Mouse (Mus musculus) liver, adult 2 months (tissue): ENCODE data around the gene Gng10. TPM values are rescaled to one million over a fixed set of nuclear protein-coding genes. Genes with fewer than 3 reads are reported as not detected.
A peak's percentile ranks its signal among the peaks of the same experiment; 100 is the strongest.

Experiments used
- DNase-seq: peaks from one replicate; pipeline ENCODE4 v3.0.0-alpha.2; 2011; ENCODE audit warnings: low read depth, low spot score; ENCODE audit errors: extremely low read depth
- H3K27ac ChIP-seq: fragments of 200-500 bp; replicated peaks from 2 replicates; pipeline ENCODE4 v1.5.1; 2012; ENCODE audit warnings: low read depth, mild to moderate bottlenecking, control low read depth, inconsistent platforms, low read length; ENCODE audit not compliant: insufficient read depth
- H3K27me3 ChIP-seq: fragments of 200-500 bp; 2 replicates; pipeline ENCODE4 v1.6.1; 2012; ENCODE audit warnings: mild to moderate bottlenecking, moderate library complexity, low read length, inconsistent platforms; ENCODE audit not compliant: control insufficient read depth, insufficient read depth
- H3K36me3 ChIP-seq: fragments of 200-500 bp; 2 replicates; pipeline ENCODE4 v1.6.1; 2012; ENCODE audit warnings: low read length, inconsistent platforms; ENCODE audit not compliant: control insufficient read depth, insufficient read depth
- H3K4me1 ChIP-seq: fragments of 200-500 bp; 2 replicates; pipeline ENCODE4 v1.6.1; 2011; ENCODE audit warnings: low read length; ENCODE audit not compliant: control insufficient read depth, insufficient read depth
- H3K4me3 ChIP-seq: fragments of 200-500 bp; 2 replicates; pipeline ENCODE4 v1.5.1; 2011; ENCODE audit warnings: low read depth, mild to moderate bottlenecking, control low read depth, low read length, moderate library complexity; ENCODE audit not compliant: insufficient read depth
- H3K79me2 ChIP-seq: fragments of 200-500 bp; 2 replicates; pipeline ENCODE4 v1.6.1; 2012; ENCODE audit warnings: inconsistent platforms, mild to moderate bottlenecking, low read length, moderate library complexity; ENCODE audit not compliant: control insufficient read depth, insufficient read depth
- H3K9ac ChIP-seq: fragments of 200-500 bp; 2 replicates; pipeline ENCODE4 v1.6.1; 2012; ENCODE audit warnings: low read depth, mild to moderate bottlenecking, control low read depth, inconsistent platforms, low read length
- CTCF ChIP-seq: fragments of 200-500 bp; IDR thresholded peaks from 2 replicates; pipeline ENCODE4 v1.5.1; 2011; ENCODE audit warnings: low read depth, low read length, control low read depth
- POLR2A ChIP-seq: fragments of 200-500 bp; IDR thresholded peaks from 2 replicates; pipeline ENCODE4 v1.6.1; 2011; ENCODE audit warnings: low read length, control low read depth; ENCODE audit not compliant: insufficient read depth; ENCODE audit errors: extremely low read depth
- WGBS: fragments of 180-500 bp; shearing (Covaris S2); methylation state at CpG from one replicate; pipeline ENCODE4 v1.1.7; 2018; 5-methylcytosine and 5-hydroxymethylcytosine counted together
- polyA plus RNA-seq: library from polyadenylated mRNA; depleted of rRNA; stranded (reverse); fragments of >200 nt; gene quantifications from 2 replicates; pipeline ENCODE4 v1.2.3, GENCODE M21; 2012
- total RNA-seq: library from RNA; depleted of rRNA; stranded (reverse); fragments of >200 nt; gene quantifications from 2 replicates; pipeline ENCODE4 v1.2.3, GENCODE M21; 2014

Gene Gng10
- total and polyA plus RNA-seq, 2 experiments = 6.0 to 14.7 TPM

DNA sequence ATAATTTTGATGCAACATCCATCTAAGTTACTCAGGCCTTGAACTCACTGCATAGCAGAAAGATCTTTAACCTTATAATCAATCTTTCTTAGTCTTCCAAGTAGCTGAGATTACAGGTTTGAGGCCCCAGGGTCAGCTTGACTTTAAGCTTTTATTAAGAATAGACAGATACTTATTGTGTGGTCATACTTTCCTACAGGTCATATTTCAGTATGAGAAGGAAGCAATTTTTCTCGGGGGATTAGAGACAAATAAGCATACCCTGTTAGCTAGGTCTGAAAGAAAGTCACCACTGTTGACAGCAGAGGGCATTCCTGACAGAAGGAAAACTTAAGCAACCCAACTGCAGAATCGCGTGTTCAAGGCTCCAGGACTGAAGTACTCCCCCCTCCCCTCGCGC, 26.9 kb upstream of the Gng10 start:
- WGBS = 83% methylated on average over 5 of the region's 5 CpGs
- DNase-seq = no peak
- no peak for TF ChIP-seq POLR2A
- no peak for TF ChIP-seq CTCF
- Histone ChIP-seq H3K79me2 (peaks cover 48% of the 10 kb centered on the region), H3K27me3 (no peaks in the 10 kb centered on the region), H3K27ac (no peak overlapping the region), H3K36me3 (no peaks in the 10 kb centered on the region), H3K4me1 (peaks cover 38% of the 10 kb centered on the region), H3K4me3 (no peak overlapping the region), H3K9ac (no peak overlapping the region)

DNA sequence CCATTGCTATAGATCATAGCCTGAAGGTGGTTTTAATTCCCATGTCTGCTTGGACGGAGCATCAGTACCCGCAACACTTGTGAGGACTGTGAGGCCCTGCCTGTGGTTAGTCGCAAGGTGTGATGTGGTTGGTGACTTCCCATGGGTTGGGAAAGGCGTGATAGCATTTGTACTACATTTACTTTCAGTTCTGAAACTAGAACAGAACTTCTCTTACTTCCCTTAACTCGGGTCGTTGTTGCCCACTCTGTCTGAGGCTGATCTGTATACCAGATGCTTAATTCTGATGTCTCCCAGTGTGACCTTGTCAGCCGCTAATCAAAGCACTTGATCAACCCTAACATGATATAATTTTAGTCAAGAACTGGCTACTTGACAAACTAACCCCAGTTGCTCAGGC, 25.7 kb upstream of the Gng10 start:
- peaks cover 38% of the 10 kb centered on the region for H3K4me1 ChIP-seq
- no peaks in the 10 kb centered on the region for H3K27me3 ChIP-seq
- peak; percentile 24 for DNase-seq
- H3K79me2 ChIP-seq = peaks cover 48% of the 10 kb centered on the region
- 0 out of 2 replicates have a peak overlapping the region, but pooled peaks have one; percentile 0 for H3K27ac ChIP-seq
- no peak overlapping the region for H3K4me3 ChIP-seq
- WGBS = 80% methylated on average over 7 of the region's 7 CpGs
- no peak for TF ChIP-seq POLR2A
- no peak for TF ChIP-seq CTCF
- H3K36me3 ChIP-seq = peaks cover 5% of the 10 kb centered on the region; the same call in 1 of the 2 replicates
- no peak overlapping the region for H3K9ac ChIP-seq

DNA sequence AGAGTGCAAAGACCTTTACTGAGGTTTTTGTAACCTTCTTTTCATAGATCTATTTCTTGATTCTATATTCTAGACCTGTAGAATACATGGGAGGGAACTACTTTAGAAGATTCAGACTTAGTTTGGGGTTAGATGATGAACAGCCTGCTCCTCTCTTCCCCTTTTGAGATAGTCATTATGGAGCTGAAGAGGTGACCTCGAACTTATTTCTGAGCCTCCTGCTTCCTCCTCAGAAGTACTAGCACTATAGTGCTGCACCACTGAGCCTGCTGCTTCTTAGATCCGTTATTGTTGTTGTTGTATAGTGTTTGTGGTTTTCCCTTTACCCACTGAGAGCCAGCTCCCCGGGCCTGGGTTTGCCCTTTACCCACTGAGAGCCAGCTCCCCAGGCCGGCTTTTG, 25.2 kb upstream of the Gng10 start:
- no peak overlapping the region for H3K9ac ChIP-seq
- peaks cover 36% of the 10 kb centered on the region for H3K4me1 ChIP-seq
- no peak for DNase-seq
- peaks cover 43% of the 10 kb centered on the region for H3K79me2 ChIP-seq
- TF ChIP-seq CTCF (no peak), POLR2A (no peak)
- WGBS = 35% methylated on average over 4 of the region's 4 CpGs
- H3K36me3 ChIP-seq = peaks cover 7% of the 10 kb centered on the region; the same call in 1 of the 2 replicates
- no peak overlapping the region for H3K27ac ChIP-seq
- no peaks in the 10 kb centered on the region for H3K27me3 ChIP-seq
- no peak overlapping the region for H3K4me3 ChIP-seq

DNA sequence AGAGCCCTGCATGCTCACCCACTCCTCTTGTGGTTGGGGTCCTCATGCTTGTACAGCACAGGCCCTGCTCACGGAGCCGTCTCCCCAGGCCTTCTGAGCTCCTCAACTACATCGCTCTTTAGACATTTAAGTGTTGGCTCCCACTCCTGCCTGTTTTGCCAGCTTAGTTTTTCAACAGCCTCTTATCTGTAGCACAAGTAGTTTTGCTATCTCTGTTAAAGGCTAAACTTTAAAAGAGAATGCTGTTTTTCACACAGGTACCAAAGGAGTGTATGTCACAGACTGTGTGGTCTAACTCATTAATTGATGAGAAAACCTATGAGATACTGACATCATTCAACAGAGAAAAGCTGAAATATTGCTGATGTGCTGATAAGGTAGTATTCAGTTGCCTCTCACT, 23.4 kb upstream of the Gng10 start:
- Histone ChIP-seq H3K79me2 (peaks cover 39% of the 10 kb centered on the region), H3K36me3 (peaks cover 10% of the 10 kb centered on the region; the same call in 1 of the 2 replicates), H3K9ac (no peak overlapping the region), H3K27ac (no peak overlapping the region), H3K4me1 (peaks cover 25% of the 10 kb centered on the region), H3K4me3 (no peak overlapping the region), H3K27me3 (no peaks in the 10 kb centered on the region)
- 39% methylated on average over 3 of the region's 3 CpGs for WGBS
- DNase-seq = peak; percentile 33
- TF ChIP-seq CTCF = no peak
- no peak for TF ChIP-seq POLR2A

DNA sequence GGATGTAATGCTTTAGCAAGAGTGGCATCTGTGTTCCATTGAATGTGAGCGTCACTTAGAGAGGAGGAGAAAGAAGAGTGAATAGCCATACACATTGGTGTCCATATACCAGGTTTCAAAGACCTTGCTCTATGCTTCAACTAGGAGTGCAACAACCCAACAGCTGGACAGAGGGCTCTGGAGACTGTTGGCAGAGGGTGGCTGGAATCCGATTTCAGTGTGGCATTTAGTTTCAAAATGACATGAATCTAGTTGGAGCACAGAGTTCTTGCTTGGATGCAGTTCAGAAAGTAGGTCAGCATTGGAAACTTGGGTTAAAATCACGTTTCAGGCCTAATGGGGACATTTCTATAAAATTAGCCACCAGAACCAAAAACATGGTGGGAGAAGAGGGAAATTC, 19.7 kb upstream of the Gng10 start:
- no peak for DNase-seq
- H3K36me3 ChIP-seq = peaks cover 35% of the 10 kb centered on the region
- no peaks in the 10 kb centered on the region for H3K27me3 ChIP-seq
- no peak overlapping the region for H3K9ac ChIP-seq
- H3K27ac ChIP-seq = no peak overlapping the region
- peaks cover 24% of the 10 kb centered on the region for H3K79me2 ChIP-seq
- H3K4me3 ChIP-seq = no peak overlapping the region
- 57% methylated on average over 3 of the region's 3 CpGs for WGBS
- TF ChIP-seq CTCF = no peak
- TF ChIP-seq POLR2A = no peak
- peaks cover 5% of the 10 kb centered on the region; the same call in 1 of the 2 replicates for H3K4me1 ChIP-seq

DNA sequence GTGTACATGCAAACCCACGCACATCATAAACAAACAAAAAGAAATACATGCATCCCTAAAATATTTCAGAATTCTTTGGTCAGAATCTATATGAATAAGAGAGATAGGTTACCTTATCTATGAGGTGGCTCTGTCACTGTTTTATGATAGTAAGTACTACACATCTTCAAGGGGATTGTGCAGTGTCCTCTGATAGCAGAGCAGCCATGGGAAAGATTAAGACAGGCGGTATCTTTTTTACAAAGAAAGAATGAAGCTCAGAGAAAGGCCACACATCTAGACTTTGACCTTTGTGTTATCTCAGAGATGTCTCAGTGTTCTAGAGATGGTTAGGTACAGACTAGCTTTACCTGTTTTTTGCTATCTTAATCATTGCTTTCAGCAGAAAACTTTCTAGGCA, 18.0 kb upstream of the Gng10 start:
- DNase-seq = no peak
- Histone ChIP-seq H3K79me2 (peaks cover 16% of the 10 kb centered on the region), H3K4me3 (no peak overlapping the region), H3K4me1 (no peaks in the 10 kb centered on the region), H3K9ac (no peak overlapping the region), H3K27ac (no peak overlapping the region), H3K27me3 (no peaks in the 10 kb centered on the region), H3K36me3 (peaks cover 45% of the 10 kb centered on the region)
- TF ChIP-seq POLR2A (no peak), CTCF (no peak)
- WGBS = 79% methylated on average over 2 of the region's 2 CpGs
